Mouse (Mus musculus) lung, postnatal 14 days (tissue): ENCODE measurements at regions not wholly inside any gene's neighbourhood (a gene's known extent, or its start where the extent isn't known, plus 50 kb on each side); places are given as distances from the start of the nearest gene placed in this dataset.

Source experiments
- DNase-seq: peaks from one replicate; pipeline ENCODE4 v3.0.0; 2021

- DNase-seq: no peak
These were observed 540.7 kb downstream of the Bcl11a start for GRCm38 (mm10) chr11:24618586-24618985.

GRCm38 (mm10) chr11:24619021-24619420 is 541.2 kb downstream of the Bcl11a start:
- no peak for DNase-seq

- no peak for DNase-seq
These were observed 550.8 kb downstream of the Bcl11a start for GRCm38 (mm10) chr11:24628619-24629018.

- no peak for DNase-seq
These were observed 551.6 kb downstream of the Bcl11a start for GRCm38 (mm10) chr11:24629431-24629830.

- no peak for DNase-seq
These were observed 552.6 kb downstream of the Bcl11a start for GRCm38 (mm10) chr11:24630403-24630900.

GRCm38 (mm10) chr11:24631651-24632050 is 553.8 kb downstream of the Bcl11a start:
- no peak for DNase-seq

- no peak for DNase-seq
These were observed 558.9 kb downstream of the Bcl11a start for GRCm38 (mm10) chr11:24636716-24637115.

GRCm38 (mm10) chr11:24643439-24644109 is 565.7 kb downstream of the Bcl11a start:
- DNase-seq: no peak

- no peak for DNase-seq
These were observed 575.0 kb downstream of the Bcl11a start for GRCm38 (mm10) chr11:24652852-24653251.

GRCm38 (mm10) chr11:24664082-24664481 is 586.2 kb downstream of the Bcl11a start:
- no peak for DNase-seq

GRCm38 (mm10) chr11:24665310-24665709 is 587.5 kb downstream of the Bcl11a start:
- no peak for DNase-seq

- DNase-seq: no peak
These were observed 593.8 kb downstream of the Bcl11a start for GRCm38 (mm10) chr11:24671662-24672061.

- no peak for DNase-seq
These were observed 595.7 kb downstream of the Bcl11a start for GRCm38 (mm10) chr11:24673248-24674207.

GRCm38 (mm10) chr11:24674208-24674571 is 596.3 kb downstream of the Bcl11a start:
- DNase-seq: no peak

- DNase-seq: no peak
These were observed 599.2 kb downstream of the Bcl11a start for GRCm38 (mm10) chr11:24677016-24677415.

GRCm38 (mm10) chr11:24679581-24679980 is 601.7 kb downstream of the Bcl11a start:
- DNase-seq: no peak

GRCm38 (mm10) chr11:24682423-24682822 is 604.6 kb downstream of the Bcl11a start:
- DNase-seq: no peak

GRCm38 (mm10) chr11:24685545-24686467 is 608.0 kb downstream of the Bcl11a start:
- DNase-seq: no peak

GRCm38 (mm10) chr11:24688160-24688782 is 610.4 kb downstream of the Bcl11a start:
- no peak for DNase-seq

- peak; percentile 40 for DNase-seq
These were observed 612.0 kb downstream of the Bcl11a start for GRCm38 (mm10) chr11:24689807-24690333.

- DNase-seq: no peak
These were observed 616.1 kb downstream of the Bcl11a start for GRCm38 (mm10) chr11:24693926-24694325.
